Mouse (Mus musculus) CH12.LX (cell line): ENCODE data around the gene Serpine3.

Experiments used
- CHD1 ChIP-seq: IDR thresholded peaks from 2 replicates; pipeline ENCODE4 v1.6.1; 2012; ENCODE audit warnings: low read depth, low read length, improper control_type of control experiment, inconsistent platforms
- CTCF ChIP-seq, 2 experiments: IDR thresholded peaks in 1 of 2; conservative IDR thresholded peaks in 1 of 2; 2 replicates each; pipeline ENCODE4 v1.5.1; 2011 to 2012; ENCODE audit warnings: low read depth in 2 of 2, low read length in 2 of 2, improper control_type of control experiment in 1 of 2, inconsistent platforms in 1 of 2, mild to moderate bottlenecking in 1 of 2, moderate library complexity in 1 of 2
- HCFC1 ChIP-seq: IDR thresholded peaks from 2 replicates; pipeline ENCODE4 v1.6.1; 2012; ENCODE audit warnings: low read depth, mild to moderate bottlenecking, inconsistent platforms, low read length, improper control_type of control experiment
- ZC3H11A ChIP-seq: IDR thresholded peaks from 2 replicates; pipeline ENCODE4 v1.6.1; 2012; ENCODE audit warnings: low read depth, mild to moderate bottlenecking, inconsistent platforms, low read length, improper control_type of control experiment
- ZMIZ1 ChIP-seq: IDR thresholded peaks from 2 replicates; pipeline ENCODE4 v1.6.1; 2012; ENCODE audit warnings: low read depth, mild to moderate bottlenecking, inconsistent platforms, low read length, improper control_type of control experiment

- TF ChIP-seq HCFC1 (no peak), CTCF (conservative IDR thresholded peaks at IDR 0.05 in 1 of 2, IDR thresholded peaks at IDR 0.05 in 1 of 2; ENCODE audit: low read depth in 2 of 2, low read length in 2 of 2) (no peak), ZMIZ1 (no peak), CHD1 (no peak), ZC3H11A (no peak)
Measured at GRCm38 (mm10) chr14:62664976-62665673, 1.7 kb downstream of the Serpine3 start.
